Mouse (Mus musculus) liver, postnatal 0 days (tissue): Measurements from ENCODE around the gene Slc38a9.

Experiments used
- CTCF ChIP-seq: sonication (generic); IDR thresholded peaks from 2 replicates; pipeline ENCODE4 v1.5.1; 2016; ENCODE audit warnings: antibody characterized with exemption, low read depth
- EP300 ChIP-seq: IDR thresholded peaks from 2 replicates; pipeline ENCODE4 v1.6.1; 2016; ENCODE audit warnings: antibody characterized with exemption, low read depth, mild to moderate bottlenecking

DNA sequence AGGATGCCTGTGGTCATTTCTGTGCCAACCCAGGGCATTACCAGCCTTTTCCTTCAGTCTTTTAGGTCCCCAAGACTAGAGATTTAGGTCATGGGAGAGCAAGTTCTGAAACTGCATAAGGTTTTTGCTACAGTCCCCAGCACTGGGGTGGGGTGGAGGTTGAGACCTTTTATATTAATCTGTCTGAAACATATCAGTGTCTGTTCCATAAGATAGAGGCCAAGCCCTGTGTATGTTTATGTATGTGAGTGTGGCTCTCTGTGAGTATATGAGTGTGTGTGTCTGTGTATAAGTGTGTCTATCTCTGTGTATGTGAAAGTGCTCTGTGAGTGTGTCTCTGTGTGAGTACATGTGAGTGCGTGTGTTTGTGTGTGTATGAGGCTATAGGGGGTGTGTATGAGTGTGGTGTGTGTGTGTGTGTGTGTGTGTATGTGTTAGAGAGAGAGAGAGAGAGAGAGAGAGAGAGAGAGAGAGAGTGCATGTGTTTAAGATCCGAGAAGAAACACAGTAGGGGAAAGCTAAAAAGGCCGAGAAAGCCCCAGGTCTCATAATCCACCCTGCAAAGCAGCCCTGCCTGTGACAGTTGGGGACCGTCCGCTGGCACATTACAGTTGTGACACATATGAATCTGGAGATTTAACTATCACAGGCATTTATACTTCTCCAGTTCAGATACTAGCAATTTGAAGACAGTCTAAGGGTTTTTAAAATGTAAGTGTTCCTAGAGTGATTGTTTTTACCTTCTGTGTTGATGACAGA lies 85.6 kb downstream of the Slc38a9 start:
- TF ChIP-seq CTCF (no peak), EP300 (peak; percentile 97)
